Mouse (Mus musculus): ENCODE data around the gene Nolc1.

- TF ChIP-seq POLR2A (IDR thresholded peaks at IDR 0.05; ENCODE audit: insufficient read length, low read depth) = no peak
- TF ChIP-seq E2F4 (IDR thresholded peaks at IDR 0.05; ENCODE audit: insufficient read depth) = no peak
- TF ChIP-seq CEBPB (IDR thresholded peaks at IDR 0.05; ENCODE audit: insufficient read depth, poor library complexity, severe bottlenecking) = no peak
- no peak for TF ChIP-seq SRF (IDR thresholded peaks at IDR 0.05; ENCODE audit: control insufficient read depth, insufficient read length, low read depth)
- TF ChIP-seq TCF12 (IDR thresholded peaks at IDR 0.05; ENCODE audit: insufficient read depth, poor library complexity, severe bottlenecking) = no peak
- no peak for TF ChIP-seq MAX (IDR thresholded peaks at IDR 0.05; ENCODE audit: low read depth)
These were observed 29.0 kb upstream of the Nolc1 start for GRCm38 (mm10) chr19:46046621-46047025.
